Mouse (Mus musculus): ENCODE results near the gene Gm20425.
A peak's percentile ranks its signal among the peaks of the same experiment; 100 is the strongest.
"Not testable (repeated sequence)": the region's sequence is repeated elsewhere in the genome, so short reads cannot be mapped to it uniquely, and the experiment has no call there.

Gm20425 gene

GRCm38 (mm10) chr9:103214281-103214680, 15.8 kb downstream of the Gm20425 start:
- DNase-seq = no peak

GRCm38 (mm10) chr9:103213631-103214030, 16.5 kb downstream of the Gm20425 start:
- no peak for DNase-seq

GRCm38 (mm10) chr9:103212654-103213420, 17.3 kb downstream of the Gm20425 start:
- DNase-seq = no peak

GRCm38 (mm10) chr9:103208802-103209423, 21.2 kb downstream of the Gm20425 start:
- DNase-seq = no peak

GRCm38 (mm10) chr9:103207846-103208245, 22.3 kb downstream of the Gm20425 start:
- DNase-seq = peak; percentile 51

- no peak for DNase-seq
These were observed 24.3 kb downstream of the Gm20425 start for GRCm38 (mm10) chr9:103205786-103206185.

- peak; percentile 95 for DNase-seq
These were observed 28.4 kb downstream of the Gm20425 start, which contains the start of gene Srprb for GRCm38 (mm10) chr9:103201561-103202260. Gene Srprb (minus strand): TSS chr9:103202137.

- DNase-seq = no peak
These were observed 41.7 kb downstream of the Gm20425 start for GRCm38 (mm10) chr9:103188416-103188815.

GRCm38 (mm10) chr9:103186747-103187146, 43.4 kb downstream of the Gm20425 start:
- DNase-seq = peak; percentile 36

GRCm38 (mm10) chr9:103185946-103186345, 44.2 kb downstream of the Gm20425 start:
- DNase-seq = no peak

- DNase-seq = no peak
These were observed 45.3 kb downstream of the Gm20425 start for GRCm38 (mm10) chr9:103184855-103185254.

- no peak for DNase-seq
These were observed 48.2 kb downstream of the Gm20425 start for GRCm38 (mm10) chr9:103181886-103182285.

GRCm38 (mm10) chr9:103180807-103181565, 49.1 kb downstream of the Gm20425 start:
- DNase-seq = peak; percentile 60

GRCm38 (mm10) chr9:103180303-103180702, 49.8 kb downstream of the Gm20425 start:
- DNase-seq = no peak

- no peak for DNase-seq
These were observed 54.4 kb downstream of the Gm20425 start for GRCm38 (mm10) chr9:103175692-103176091.

GRCm38 (mm10) chr9:103174771-103175519, 55.2 kb downstream of the Gm20425 start:
- peak; percentile 26 for DNase-seq

GRCm38 (mm10) chr9:103168771-103169170, 61.3 kb downstream of the Gm20425 start:
- DNase-seq = no peak

- no peak for DNase-seq
These were observed 62.1 kb downstream of the Gm20425 start for GRCm38 (mm10) chr9:103168046-103168445.

GRCm38 (mm10) chr9:103163806-103164205, 66.3 kb downstream of the Gm20425 start:
- no peak for DNase-seq

GRCm38 (mm10) chr9:103155158-103155557, 74.9 kb downstream of the Gm20425 start:
- not testable (repeated sequence) for DNase-seq

- no peak for DNase-seq
These were observed 75.5 kb downstream of the Gm20425 start for GRCm38 (mm10) chr9:103154568-103154967.

GRCm38 (mm10) chr9:103153286-103153685, 76.8 kb downstream of the Gm20425 start:
- DNase-seq = no peak
